Mouse (Mus musculus) stomach, postnatal 0 days (tissue): ENCODE data around the gene Plin5. TPM values are rescaled to one million over a fixed set of nuclear protein-coding genes. Genes with fewer than 3 reads are reported as not detected.
A peak's percentile ranks its signal among the peaks of the same experiment; 100 is the strongest.

ENCODE experiments used
- ATAC-seq: fragments of 200-750 bp; cut with Nextera tagmentation; 2 replicates; pipeline ENCODE4 v1.8.0; 2017; ENCODE audit not compliant: low FRiP score, low TSS enrichment
- DNase-seq: peaks from one replicate; pipeline ENCODE4 v3.0.0-alpha.2; 2016; ENCODE audit warnings: low spot score
- H3K27ac ChIP-seq: fragments of 300-500 bp; sonication (generic); replicated peaks from 2 replicates; pipeline ENCODE4 v1.5.1; 2014; ENCODE audit warnings: mild to moderate bottlenecking, control low read depth
- H3K27me3 ChIP-seq: fragments of 300-500 bp; sonication (generic); 2 replicates; pipeline ENCODE4 v1.6.1; 2014; ENCODE audit warnings: low read length; ENCODE audit not compliant: control insufficient read depth, insufficient read depth
- H3K36me3 ChIP-seq: fragments of 300-500 bp; sonication (generic); 2 replicates; pipeline ENCODE4 v1.6.1; 2014; ENCODE audit warnings: low read length, mixed read lengths; ENCODE audit not compliant: control insufficient read depth, insufficient read depth
- H3K4me1 ChIP-seq: fragments of 300-500 bp; sonication (generic); replicated peaks from 2 replicates; pipeline ENCODE4 v1.6.1; 2014; ENCODE audit warnings: antibody characterized with exemption; ENCODE audit not compliant: control insufficient read depth, insufficient read depth
- H3K4me2 ChIP-seq: fragments of 300-500 bp; sonication (generic); replicated peaks from 2 replicates; pipeline ENCODE4 v1.6.1; 2014; ENCODE audit warnings: low read depth, mild to moderate bottlenecking, control low read depth, moderate library complexity
- H3K4me3 ChIP-seq: fragments of 300-500 bp; sonication (generic); 2 replicates; pipeline ENCODE4 v1.5.1; 2014; ENCODE audit warnings: low read depth, low read length, control low read depth
- H3K9ac ChIP-seq: fragments of 300-500 bp; sonication (generic); 2 replicates; pipeline ENCODE4 v1.6.1; 2014; ENCODE audit warnings: mild to moderate bottlenecking, low read length, control low read depth, mixed read lengths
- H3K9me3 ChIP-seq: fragments of 300-500 bp; sonication (generic); 2 replicates; pipeline ENCODE4 v1.6.1; 2016; ENCODE audit warnings: low read length; ENCODE audit not compliant: control insufficient read depth
- CTCF ChIP-seq: IDR thresholded peaks from 2 replicates; pipeline ENCODE4 v1.5.1; 2016; ENCODE audit warnings: antibody characterized with exemption, low read depth, mild to moderate bottlenecking, moderate library complexity
- EP300 ChIP-seq: optimal IDR thresholded peaks from 2 replicates; pipeline ENCODE3; 2016; ENCODE audit warnings: antibody characterized with exemption
- WGBS: fragments of 180-500 bp; shearing (Covaris S2); extraction: QIAGEN DNeasy Blood & Tissue Kit; methylation state at CpG from one replicate; pipeline ENCODE4 v1.1.7; 2014; 5-methylcytosine and 5-hydroxymethylcytosine counted together
- polyA plus RNA-seq: library from polyadenylated mRNA; unstranded; fragments of >200 nt; fragmentation: Nextera tagmentation; extraction: Ambion mirVana; gene quantifications from 2 replicates; pipeline ENCODE4 v1.2.1, GENCODE M21; 2015

Gene Plin5
- polyA plus RNA-seq, 1 experiment from 2014 or later, result 0.65 TPM

DNA sequence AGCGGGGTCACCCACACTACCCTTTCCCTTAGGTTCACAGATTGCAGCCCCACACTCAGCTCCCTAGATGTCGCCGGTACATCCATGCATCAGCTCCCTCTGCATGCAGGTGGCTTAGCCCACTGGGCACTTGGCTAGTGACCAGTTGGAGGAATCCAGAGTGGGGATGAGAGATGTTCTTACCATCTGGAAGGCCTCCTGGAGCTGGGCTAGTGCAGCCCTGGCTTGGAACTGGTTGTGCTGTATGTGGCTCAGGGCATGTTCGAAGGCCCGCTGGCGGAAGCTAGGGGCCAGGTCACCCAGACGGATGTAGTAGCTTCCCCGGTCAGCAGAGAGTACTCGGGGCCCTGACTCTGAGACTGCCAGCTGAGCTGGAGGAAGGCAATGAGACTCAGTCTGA, 14.5 kb downstream of the Plin5 start:
- H3K4me1 ChIP-seq, result no peaks in the 10 kb centered on the region
- H3K4me2 ChIP-seq, result no peak overlapping the region
- TF ChIP-seq CTCF (no peak), EP300 (no peak)
- no peak overlapping the region for H3K9ac ChIP-seq
- no peak overlapping the region for H3K4me3 ChIP-seq
- H3K9me3 ChIP-seq, result no peaks in the 10 kb centered on the region
- peaks cover 21% of the 10 kb centered on the region for H3K36me3 ChIP-seq
- no peak overlapping the region for H3K27ac ChIP-seq
- ATAC-seq, result no peak
- H3K27me3 ChIP-seq, result no peaks in the 10 kb centered on the region
- WGBS, result 94% methylated on average over 9 of the region's 9 CpGs
- DNase-seq, result no peak

DNA sequence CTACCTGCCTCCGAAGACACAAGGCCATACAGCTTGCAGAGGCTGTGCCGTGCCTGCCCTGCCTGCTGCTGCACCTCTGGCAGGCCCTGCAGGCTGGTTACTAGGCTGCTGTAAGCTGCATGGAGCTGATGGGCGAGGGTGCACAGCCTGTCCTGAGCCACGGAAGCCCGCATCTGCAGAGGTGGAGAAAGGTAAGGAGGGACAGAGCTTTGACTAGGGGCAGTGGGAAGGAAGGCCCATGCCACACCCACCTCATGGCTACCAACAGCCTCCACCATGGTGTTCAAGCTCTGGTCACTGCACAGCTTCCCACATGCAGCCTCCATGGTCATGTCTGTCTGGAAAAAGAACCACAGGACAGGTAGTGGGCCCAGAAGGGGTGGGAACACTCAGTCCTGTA, 15.2 kb downstream of the Plin5 start:
- no peak overlapping the region for H3K4me2 ChIP-seq
- H3K27ac ChIP-seq, result no peak overlapping the region
- ATAC-seq (no peak), DNase-seq (no peak)
- TF ChIP-seq CTCF (no peak), EP300 (no peak)
- H3K4me1 ChIP-seq, result no peaks in the 10 kb centered on the region
- peaks cover 28% of the 10 kb centered on the region for H3K36me3 ChIP-seq
- no peak overlapping the region for H3K4me3 ChIP-seq
- H3K27me3 ChIP-seq, result no peaks in the 10 kb centered on the region
- WGBS, result 91% methylated on average over 5 of the region's 5 CpGs
- no peaks in the 10 kb centered on the region for H3K9me3 ChIP-seq
- H3K9ac ChIP-seq, result no peak overlapping the region

DNA sequence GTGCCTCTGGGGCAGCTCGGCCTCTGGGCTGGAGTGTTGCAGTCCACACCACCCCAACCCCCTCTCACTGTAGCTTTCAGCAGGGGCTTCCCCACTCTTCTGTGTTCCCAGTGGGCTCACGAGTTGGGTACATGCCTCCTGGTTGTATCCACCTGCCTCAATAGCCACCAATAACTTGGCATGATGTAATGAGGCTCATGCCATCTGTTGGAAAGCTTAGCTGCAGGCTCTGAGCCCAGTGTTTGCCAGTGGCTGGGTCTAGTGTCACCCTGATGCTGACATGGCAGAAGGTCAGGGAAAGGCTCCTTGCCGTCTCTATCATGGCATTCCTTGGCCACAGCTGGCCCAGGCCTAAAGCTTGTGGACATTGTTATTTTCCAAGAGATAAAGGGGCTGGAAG, 16.6 kb downstream of the Plin5 start:
- no peak for ATAC-seq
- no peak for DNase-seq
- no peak for TF ChIP-seq EP300
- Histone ChIP-seq H3K9ac (no peak overlapping the region), H3K27me3 (no peaks in the 10 kb centered on the region), H3K4me3 (no peak overlapping the region), H3K27ac (no peak overlapping the region), H3K9me3 (no peaks in the 10 kb centered on the region), H3K4me2 (no peak overlapping the region), H3K4me1 (no peaks in the 10 kb centered on the region), H3K36me3 (peaks cover 31% of the 10 kb centered on the region)
- 80% methylated on average over 3 of the region's 3 CpGs for WGBS

DNA sequence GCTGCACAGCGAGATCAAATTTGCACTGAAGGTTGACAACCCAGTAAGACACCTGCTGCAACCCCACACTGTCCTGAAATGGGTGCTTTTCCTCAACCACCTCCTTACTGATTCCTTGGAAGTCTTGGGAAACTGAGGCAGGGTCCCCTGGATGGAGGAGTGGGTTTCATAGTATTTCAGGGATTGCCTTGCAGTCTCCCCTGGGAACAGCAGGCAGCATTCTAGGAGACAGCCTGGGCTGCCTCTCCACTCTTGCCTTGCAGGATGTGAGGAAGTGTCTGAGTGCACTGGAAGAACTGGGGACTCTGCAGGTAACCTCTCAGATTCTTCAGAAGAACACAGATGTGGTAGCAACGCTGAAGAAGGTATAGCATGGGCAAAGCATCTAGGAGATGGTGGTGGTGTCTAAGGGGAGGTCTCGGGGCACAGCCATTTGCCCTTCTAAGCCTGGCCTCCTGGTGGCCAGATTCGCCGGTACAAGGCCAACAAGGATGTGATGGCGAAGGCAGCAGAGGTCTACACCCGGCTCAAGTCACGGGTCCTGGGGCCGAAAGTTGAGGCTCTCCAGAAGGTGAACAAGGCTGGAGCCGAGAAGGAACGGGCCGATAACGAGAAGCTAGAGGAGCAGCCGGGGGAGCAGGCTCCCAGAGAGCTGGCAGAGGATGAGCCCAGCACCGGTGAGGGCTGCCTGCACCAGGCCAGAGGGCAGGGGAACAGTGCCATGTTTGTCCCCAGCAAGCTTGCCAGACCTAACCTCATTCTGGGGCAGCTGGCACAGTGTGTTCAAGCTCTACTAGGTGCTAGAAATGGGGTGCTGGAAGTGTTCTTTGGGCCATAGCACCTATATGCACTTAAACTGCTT, 18.5 kb downstream of the Plin5 start:
- TF ChIP-seq EP300, result no peak
- peak; percentile 41 for TF ChIP-seq CTCF
- H3K4me1 ChIP-seq, result no peaks in the 10 kb centered on the region
- no peak overlapping the region for H3K9ac ChIP-seq
- peaks cover 31% of the 10 kb centered on the region for H3K36me3 ChIP-seq
- no peak overlapping the region for H3K27ac ChIP-seq
- DNase-seq (no peak), ATAC-seq (no peak)
- 91% methylated on average over 15 of the region's 15 CpGs for WGBS
- no peak overlapping the region for H3K4me3 ChIP-seq
- no peaks in the 10 kb centered on the region for H3K9me3 ChIP-seq
- H3K4me2 ChIP-seq, result no peak overlapping the region
- no peaks in the 10 kb centered on the region for H3K27me3 ChIP-seq

DNA sequence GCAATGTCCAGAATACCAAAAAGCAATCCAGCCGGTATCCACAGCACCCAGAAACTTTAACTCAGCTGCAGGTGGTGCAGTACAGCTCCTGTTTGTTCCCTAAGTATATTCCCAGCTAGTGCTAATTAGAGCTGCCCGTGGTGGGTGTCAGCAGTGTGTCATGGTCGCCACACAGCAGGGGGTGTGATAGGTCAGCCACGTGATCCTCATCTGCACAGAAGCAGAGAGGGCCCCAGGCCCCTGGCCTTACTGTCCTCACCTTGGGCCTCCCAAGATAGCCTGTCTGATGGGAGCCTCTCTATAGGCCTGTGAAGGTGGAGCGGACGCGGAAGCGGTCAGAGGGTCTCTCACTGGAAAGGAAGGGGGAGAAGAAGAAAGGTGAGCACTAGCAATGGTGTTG, 19.2 kb downstream of the Plin5 start:
- Histone ChIP-seq H3K27ac (no peak overlapping the region), H3K9me3 (no peaks in the 10 kb centered on the region), H3K4me2 (no peak overlapping the region), H3K4me3 (no peak overlapping the region), H3K27me3 (no peaks in the 10 kb centered on the region), H3K36me3 (peaks cover 33% of the 10 kb centered on the region), H3K4me1 (no peaks in the 10 kb centered on the region), H3K9ac (no peak overlapping the region)
- 94% methylated on average over 8 of the region's 8 CpGs for WGBS
- no peak for ATAC-seq
- TF ChIP-seq EP300 (no peak), CTCF (no peak)
- DNase-seq, result no peak

DNA sequence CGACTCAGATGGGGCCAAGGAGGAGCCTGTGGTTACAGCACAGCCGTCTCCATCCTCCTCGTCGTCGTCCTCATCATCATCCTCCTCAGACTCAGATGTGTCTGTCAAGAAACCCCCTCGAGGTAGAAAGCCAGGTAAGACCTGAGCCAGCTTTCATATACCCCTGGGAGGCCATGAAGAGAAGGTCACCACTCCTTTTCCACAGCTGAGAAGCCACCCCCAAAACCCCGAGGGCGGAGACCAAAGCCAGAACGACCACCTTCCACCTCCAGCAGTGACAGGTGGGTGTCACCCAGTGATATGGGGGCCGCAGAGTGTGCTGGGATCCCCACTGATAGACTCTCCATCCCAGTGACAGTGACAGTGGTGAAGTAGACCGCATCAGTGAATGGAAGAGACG, 20.5 kb downstream of the Plin5 start:
- DNase-seq (no peak), ATAC-seq (no peak)
- no peaks in the 10 kb centered on the region for H3K4me1 ChIP-seq
- H3K4me3 ChIP-seq, result no peak overlapping the region
- H3K4me2 ChIP-seq, result no peak overlapping the region
- no peaks in the 10 kb centered on the region for H3K27me3 ChIP-seq
- H3K36me3 ChIP-seq, result peaks cover 33% of the 10 kb centered on the region
- no peak overlapping the region for H3K9ac ChIP-seq
- no peak overlapping the region for H3K27ac ChIP-seq
- H3K9me3 ChIP-seq, result no peaks in the 10 kb centered on the region
- WGBS, result 92% methylated on average over 12 of the region's 12 CpGs
- TF ChIP-seq CTCF, result no peak
